Mouse (Mus musculus): ENCODE data around the gene Pard6b.

Pard6b gene

DNA sequence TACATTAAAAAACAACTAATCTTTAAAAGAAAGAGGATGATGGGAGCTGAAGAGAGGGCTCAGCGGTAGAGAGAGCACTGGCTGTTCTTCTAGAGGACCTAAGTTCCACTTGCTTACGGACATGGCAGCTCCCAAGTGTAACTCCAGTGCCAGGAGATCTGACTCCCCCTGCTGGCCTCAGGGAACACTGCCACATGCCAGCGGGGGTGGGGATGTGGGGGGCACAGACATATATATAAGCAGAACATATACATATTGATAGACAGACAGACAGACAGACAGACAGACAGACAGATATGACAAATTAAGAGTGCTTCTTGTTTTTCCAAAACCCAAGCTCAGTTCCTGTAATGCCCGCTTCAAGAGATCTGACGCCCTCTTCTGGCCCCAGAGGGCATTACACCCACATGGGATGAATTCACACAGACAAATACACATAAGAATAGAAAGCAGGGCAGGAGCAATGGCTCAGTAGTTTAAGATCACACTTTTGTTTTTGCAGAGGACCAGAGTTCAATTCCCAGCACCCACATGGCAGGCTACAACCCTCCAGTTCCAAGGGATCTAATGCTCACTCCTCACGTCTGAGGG, 21.5 kb upstream of the Pard6b start:
- DNase-seq (ENCODE audit: low spot score in 2 of 2), result no peak

GRCm38 (mm10) chr2:168063712-168064111, 17.1 kb upstream of the Pard6b start:
- DNase-seq (ENCODE audit: low spot score in 2 of 2), result no peak

DNA sequence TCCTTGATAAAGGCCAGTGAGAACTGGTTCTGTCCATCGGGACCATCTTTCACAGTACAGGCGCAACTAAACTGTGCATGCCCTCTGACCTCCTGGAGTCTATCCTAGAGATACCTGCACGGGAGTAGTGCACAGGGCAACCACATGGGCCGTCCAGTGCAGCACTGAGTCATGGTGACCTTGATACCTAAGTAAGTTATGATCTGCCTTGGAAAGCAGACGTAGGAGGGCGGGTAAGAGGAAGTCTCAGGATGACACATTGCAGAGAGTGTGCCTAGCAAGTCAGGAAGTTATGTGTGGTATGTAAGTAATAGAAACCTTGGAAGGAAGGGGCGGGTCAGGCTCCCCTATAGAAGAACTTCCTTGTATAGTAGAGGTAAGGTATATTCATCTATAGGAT, 15.3 kb upstream of the Pard6b start:
- no peak for DNase-seq (ENCODE audit: low spot score in 2 of 2)

DNA sequence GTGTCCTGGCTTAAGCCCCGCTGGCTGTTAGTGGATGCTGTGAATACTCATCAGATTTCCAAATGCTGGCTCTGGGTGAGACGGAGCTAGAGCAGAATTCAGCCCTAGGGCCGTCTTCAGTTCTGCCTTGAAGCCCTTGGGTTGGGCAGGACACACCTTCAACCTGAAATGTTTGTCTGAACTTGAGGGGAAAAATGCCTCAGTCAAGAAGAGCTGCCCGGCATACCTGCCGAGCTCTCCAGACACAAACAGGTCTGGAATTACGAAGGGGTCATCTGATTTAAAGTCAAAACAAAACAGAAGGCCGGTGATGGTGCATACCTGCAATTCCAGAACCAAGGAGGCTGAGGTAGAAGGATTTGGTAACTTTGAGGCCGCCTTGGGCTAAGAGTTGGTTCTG, 14.0 kb upstream of the Pard6b start:
- DNase-seq (ENCODE audit: low spot score in 2 of 2), result no peak

GRCm38 (mm10) chr2:168070425-168070824, 10.4 kb upstream of the Pard6b start:
- DNase-seq (ENCODE audit: low spot score in 2 of 2), result no peak

DNA sequence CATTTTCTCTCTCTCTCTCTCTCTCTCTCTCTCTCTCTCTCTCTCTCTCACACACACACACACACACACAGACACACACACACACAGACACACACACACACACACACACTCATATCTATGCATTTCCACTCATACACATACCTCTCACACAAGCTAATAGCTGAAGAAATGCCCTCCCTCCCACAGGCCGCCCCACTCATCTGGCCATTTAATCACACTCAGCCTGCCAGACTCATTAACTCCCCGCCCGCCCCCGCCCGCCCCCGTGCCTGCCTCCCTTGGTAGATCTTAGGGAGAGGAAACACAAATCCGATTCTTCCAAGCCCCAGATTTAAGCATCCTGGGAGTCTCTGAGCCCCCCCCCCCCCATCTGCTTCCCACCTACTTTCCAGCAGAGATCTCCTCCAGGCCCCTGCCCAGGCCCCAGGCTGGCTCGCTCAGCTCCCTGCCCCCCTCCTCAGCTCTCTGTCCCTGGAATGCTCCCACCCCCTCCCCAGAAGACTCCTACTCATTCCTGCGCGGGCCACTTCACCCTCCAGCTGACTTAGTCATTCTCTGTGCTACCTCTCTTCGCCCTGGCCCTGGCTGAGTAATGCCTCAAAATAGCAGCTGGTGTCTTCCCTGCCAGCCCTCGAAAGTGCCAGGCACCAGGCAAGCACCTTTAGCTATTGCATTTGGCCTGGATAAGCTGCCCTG, 8.2 kb upstream of the Pard6b start:
- DNase-seq (ENCODE audit: low spot score in 2 of 2), result no peak

DNA sequence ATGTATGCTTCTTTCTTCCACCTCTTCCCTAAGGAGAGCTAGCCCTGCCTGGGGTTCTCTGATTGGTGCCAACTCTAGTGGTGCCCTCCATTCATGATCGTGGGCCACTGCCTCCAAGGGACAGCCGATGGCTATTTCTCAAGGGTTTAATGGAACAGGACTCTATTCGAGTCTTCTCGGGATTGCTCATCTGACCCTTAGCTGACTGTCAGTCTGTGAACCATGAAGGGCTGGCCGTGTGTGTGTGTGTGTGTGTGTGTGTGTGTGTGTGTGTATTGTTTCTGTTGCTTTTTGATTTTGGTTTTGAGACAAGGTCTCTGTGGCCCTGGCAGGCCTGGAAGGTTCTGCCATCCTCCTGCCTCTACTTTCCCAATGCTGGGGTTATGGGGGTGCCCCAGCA, 7.1 kb upstream of the Pard6b start:
- DNase-seq (ENCODE audit: low spot score in 2 of 2), result no peak

- DNase-seq (ENCODE audit: low spot score in 2 of 2), result no peak
These were observed 6.3 kb upstream of the Pard6b start for GRCm38 (mm10) chr2:168074457-168074856.

DNA sequence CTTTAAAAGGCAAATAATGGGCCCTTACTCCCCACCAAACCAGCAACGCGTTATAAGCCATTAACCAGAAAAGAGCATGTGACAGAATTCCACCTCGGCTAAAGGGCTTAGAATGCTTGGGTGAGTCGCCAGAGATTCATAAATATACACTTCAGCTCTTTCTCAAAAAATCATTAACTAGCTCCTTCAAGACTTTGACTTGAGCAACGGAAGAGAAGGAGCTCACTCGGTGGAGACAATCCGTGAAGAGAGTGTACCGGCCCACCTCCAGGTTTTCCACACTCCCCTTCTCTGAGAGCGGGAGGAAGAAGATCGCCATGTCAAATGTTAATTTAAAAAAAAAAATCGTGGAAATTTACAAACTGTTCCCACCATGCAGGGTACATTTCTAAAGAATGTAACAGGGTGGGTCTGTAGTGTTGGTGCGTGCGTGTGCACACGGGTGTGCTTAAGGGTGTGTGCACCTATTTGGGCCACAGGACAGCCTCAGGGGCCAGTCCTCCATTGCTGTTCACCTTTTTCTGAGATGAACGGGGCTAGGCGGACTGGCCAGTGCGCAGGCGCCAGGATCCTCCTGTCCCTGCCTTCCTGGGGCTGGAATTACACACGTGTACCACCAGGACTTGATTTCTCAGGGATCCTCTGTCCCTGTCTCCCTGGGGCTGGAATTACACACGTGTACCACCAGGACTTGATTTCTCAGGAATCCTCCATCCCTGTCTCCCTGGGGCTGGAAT, 3.8 kb upstream of the Pard6b start:
- DNase-seq (ENCODE audit: low spot score in 2 of 2), result no peak

DNA sequence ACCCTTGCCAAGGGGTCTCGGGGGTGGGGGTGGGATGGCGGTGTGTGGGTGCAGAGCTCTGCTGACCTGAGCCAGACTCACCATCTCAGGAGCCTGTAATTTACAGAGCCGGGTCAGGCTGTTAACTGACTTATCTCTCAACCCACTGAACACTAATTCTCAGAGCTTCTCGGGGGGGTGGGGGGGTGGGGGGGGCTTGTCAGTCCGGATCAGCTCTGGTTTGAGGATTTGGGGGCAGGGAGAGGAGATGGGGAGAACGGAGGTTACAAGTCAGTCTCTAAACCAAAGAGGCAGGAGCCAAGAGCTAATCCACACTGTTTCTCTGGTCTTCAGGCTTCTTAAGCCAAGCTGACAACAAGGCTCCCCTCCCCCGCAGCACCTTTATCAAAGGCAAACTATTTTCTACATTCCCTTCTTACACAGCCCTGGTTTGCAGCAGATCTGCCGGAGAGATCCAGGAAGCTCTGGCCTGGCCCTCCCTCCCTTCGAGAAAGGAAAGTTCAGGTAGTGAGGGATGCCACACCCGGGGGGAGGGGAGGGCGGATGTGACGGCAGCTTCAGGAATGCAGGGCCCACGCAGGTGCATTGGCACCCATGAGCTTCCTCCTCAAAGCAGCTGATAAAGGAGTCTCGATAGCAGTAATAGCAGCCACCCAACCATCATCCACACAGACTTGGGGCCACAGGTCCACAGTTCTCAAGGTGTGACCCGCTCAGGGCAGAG, 2.5 kb upstream of the Pard6b start:
- no peak for DNase-seq (ENCODE audit: low spot score in 2 of 2)

GRCm38 (mm10) chr2:168081299-168081932, 612 bp downstream of the Pard6b start:
- no peak for DNase-seq (ENCODE audit: low spot score in 2 of 2)

- no peak for DNase-seq (ENCODE audit: low spot score in 2 of 2)
These were observed 1.1 kb downstream of the Pard6b start for GRCm38 (mm10) chr2:168081933-168082306.

DNA sequence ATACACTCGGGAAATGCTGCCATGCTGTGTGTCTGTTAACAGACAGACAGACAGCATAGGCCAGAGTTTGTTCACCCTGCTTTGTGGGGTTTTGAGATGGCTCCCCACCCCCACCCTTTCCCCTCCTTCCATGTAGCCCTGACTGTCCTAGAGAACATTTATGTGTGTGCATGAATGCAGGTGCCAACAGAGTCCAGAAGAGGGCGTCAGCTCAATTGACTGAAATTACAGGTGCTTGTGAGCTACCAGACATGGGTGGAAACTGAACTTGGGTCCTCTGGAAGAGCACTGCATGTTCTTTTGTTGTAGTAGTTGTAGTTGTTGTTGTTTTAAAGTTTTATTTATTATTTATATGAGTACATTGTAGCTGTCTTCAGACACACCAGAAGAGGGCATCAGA, 2.8 kb downstream of the Pard6b start:
- no peak for DNase-seq (ENCODE audit: low spot score in 2 of 2)

DNA sequence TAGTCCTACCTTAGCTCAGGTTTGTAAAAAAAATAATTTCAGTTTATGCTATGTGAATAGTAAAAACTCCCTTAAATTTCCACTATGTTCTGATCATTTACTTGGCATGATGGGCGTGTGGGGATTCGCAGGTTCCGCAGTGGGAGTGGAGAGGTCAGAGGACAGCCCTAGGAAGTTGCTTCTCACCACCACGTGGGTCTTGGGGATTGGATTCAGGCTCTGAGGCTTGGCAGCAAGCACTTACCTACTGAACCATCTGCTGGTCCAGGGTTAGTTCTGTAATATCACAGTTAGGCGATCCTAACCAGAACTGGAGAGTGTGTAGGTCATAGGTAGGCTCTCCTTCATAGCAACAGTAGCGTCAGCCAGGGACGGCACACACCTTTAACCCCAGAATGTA, 3.4 kb downstream of the Pard6b start:
- no peak for DNase-seq (ENCODE audit: low spot score in 2 of 2)

DNA sequence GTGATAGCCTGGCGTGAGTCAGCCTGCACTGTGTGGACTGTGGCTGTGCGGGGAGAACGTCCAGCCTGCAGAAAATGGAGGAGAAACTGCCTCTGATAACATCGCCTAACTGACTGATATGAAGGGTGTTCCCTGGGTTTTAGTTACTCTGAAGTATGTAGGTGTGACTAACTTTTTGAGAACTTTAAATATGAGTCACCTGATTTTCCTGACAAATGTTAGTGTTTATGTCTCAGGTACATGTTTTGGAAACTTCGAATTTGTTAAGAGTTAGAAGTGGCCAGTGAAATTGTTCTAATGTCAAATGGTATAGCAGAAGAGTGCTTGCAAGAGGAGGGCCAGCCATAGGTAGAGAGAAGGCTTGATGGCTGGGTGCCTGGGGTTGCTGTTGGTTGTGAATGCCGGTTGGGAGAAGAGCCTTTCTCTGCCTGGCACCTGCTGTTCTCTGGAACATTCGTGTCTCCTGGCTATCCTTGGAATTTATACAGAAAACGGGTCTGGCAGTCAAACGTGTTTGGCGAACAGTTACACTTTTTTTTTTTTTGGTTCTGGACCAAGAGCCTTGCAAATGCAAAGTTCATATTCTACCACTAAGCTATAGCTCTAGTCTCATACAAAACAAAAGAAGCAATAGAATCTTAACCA, 4.9 kb downstream of the Pard6b start:
- DNase-seq (ENCODE audit: low spot score in 2 of 2), result no peak

- no peak for DNase-seq (ENCODE audit: low spot score in 2 of 2)
These were observed 5.5 kb downstream of the Pard6b start for GRCm38 (mm10) chr2:168086318-168086717.

DNA sequence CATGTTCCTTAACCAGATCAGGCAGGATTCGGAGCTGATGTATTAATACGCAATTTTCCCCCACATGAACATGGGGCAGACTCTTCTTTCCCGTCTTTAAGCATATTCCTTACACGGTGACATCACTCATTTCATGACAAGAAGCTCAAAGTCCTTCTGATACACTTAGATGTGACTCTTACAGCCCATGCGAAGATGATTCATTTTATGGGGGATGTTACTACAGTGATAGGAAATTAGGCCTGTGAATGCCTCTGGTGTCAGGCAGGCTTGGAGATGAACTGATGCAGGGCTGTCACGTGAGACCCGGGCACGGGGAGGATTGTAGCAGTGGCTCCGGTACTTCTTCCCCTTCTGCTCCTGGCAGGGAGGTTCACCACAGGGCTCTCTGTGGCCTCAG, 6.0 kb downstream of the Pard6b start:
- DNase-seq (ENCODE audit: low spot score in 2 of 2), result no peak

- no peak for DNase-seq (ENCODE audit: low spot score in 2 of 2)
These were observed 10.8 kb downstream of the Pard6b start for GRCm38 (mm10) chr2:168091560-168091959.

DNA sequence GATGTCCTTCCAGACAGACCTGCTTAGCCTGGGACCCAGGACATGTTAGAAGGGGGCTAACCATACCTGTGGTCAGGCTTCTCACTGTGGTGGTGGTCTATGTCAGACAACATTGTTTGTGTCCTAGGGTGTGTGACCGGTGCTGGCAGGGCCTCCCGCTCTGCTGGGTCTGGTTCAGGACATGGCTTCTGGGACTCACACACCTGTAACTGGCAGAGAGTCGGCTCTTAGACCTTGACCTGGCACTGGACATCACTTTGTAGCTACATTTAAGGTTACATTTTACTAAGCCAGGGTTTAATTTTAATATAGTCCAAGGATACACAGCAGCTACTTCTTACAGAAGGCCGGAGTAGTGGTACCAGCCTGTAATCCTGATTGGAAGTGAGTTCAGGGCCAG, 12.3 kb downstream of the Pard6b start:
- DNase-seq (ENCODE audit: low spot score in 2 of 2), result no peak

GRCm38 (mm10) chr2:168095077-168095476, 14.3 kb downstream of the Pard6b start:
- peak in 1 of 2 experiments; percentile 26 for DNase-seq (ENCODE audit: low spot score in 2 of 2)

GRCm38 (mm10) chr2:168096487-168096886, 15.7 kb downstream of the Pard6b start:
- DNase-seq (ENCODE audit: low spot score in 2 of 2), result no peak
